Mouse (Mus musculus) lung, postnatal 0 days (tissue): ENCODE data around the gene Zfyve26. TPM values are rescaled to one million over a fixed set of nuclear protein-coding genes. Genes with fewer than 3 reads are reported as not detected.

Experiments used
- ATAC-seq: fragments of 200-750 bp; cut with Nextera tagmentation; 2 replicates; pipeline ENCODE4 v1.8.0; 2017; ENCODE audit warnings: moderate library complexity
- DNase-seq: peaks from one replicate; pipeline ENCODE4 v3.0.0-alpha.2; 2016; ENCODE audit warnings: low spot score
- H3K27ac ChIP-seq: fragments of 300-500 bp; sonication (generic); 2 replicates; pipeline ENCODE4 v1.5.1; 2014; ENCODE audit warnings: antibody characterized with exemption, mild to moderate bottlenecking, low read length, mixed read lengths
- H3K27me3 ChIP-seq: fragments of 300-500 bp; sonication (generic); replicated peaks from 2 replicates; pipeline ENCODE4 v1.6.1; 2014; ENCODE audit warnings: low read length, mixed read lengths; ENCODE audit not compliant: insufficient read depth
- H3K36me3 ChIP-seq: fragments of 300-500 bp; sonication (generic); 2 replicates; pipeline ENCODE4 v1.6.1; 2014; ENCODE audit warnings: low read length, mixed read lengths; ENCODE audit not compliant: insufficient read depth
- H3K4me1 ChIP-seq: fragments of 300-500 bp; sonication (generic); 2 replicates; pipeline ENCODE4 v1.6.1; 2014; ENCODE audit warnings: antibody characterized with exemption, low read depth, low read length, mixed read lengths; ENCODE audit not compliant: insufficient read depth
- H3K4me2 ChIP-seq: fragments of 300-500 bp; sonication (generic); replicated peaks from 2 replicates; pipeline ENCODE4 v1.6.1; 2014; ENCODE audit warnings: low read depth, mild to moderate bottlenecking, low read length, moderate library complexity, mixed read lengths
- H3K4me3 ChIP-seq: fragments of 300-500 bp; sonication (generic); 2 replicates; pipeline ENCODE4 v1.5.1; 2014; ENCODE audit warnings: low read depth, low read length
- H3K9ac ChIP-seq: fragments of 300-500 bp; sonication (generic); replicated peaks from 2 replicates; pipeline ENCODE4 v1.6.1; 2014; ENCODE audit warnings: low read depth, mild to moderate bottlenecking
- H3K9me3 ChIP-seq: fragments of 300-500 bp; sonication (generic); 2 replicates; pipeline ENCODE4 v1.6.1; 2016; ENCODE audit warnings: low read length, mixed read lengths
- CTCF ChIP-seq: IDR thresholded peaks from 2 replicates; pipeline ENCODE4 v1.5.1; 2016; ENCODE audit warnings: antibody characterized with exemption, mild to moderate bottlenecking
- EP300 ChIP-seq: IDR thresholded peaks from 2 replicates; pipeline ENCODE4 v1.6.1; 2016; ENCODE audit warnings: antibody characterized with exemption, mild to moderate bottlenecking, control low read depth
- WGBS: fragments of 180-500 bp; shearing (Covaris S2); extraction: QIAGEN DNeasy Blood & Tissue Kit; methylation state at CpG from one replicate; pipeline ENCODE4 v1.1.7; 2014; 5-methylcytosine and 5-hydroxymethylcytosine counted together
- polyA plus RNA-seq: library from polyadenylated mRNA; unstranded; fragments of >200 nt; fragmentation: Nextera tagmentation; extraction: Ambion mirVana; gene quantifications from 2 replicates; pipeline ENCODE4 v1.2.1, GENCODE M21; 2015

The Zfyve26 gene
- 7.0 and 8.0 TPM in 2 replicates for polyA plus RNA-seq

- no peaks in the 10 kb centered on the region for H3K9me3 ChIP-seq
- H3K9ac ChIP-seq = peak within 1 kb of the TSS; percentile 62
- ATAC-seq = peak; percentile 97
- 1% methylated on average over 29 of the region's 29 CpGs for WGBS
- 0 out of 2 replicates have a peak, but pooled peaks have one; percentile 25 for TF ChIP-seq EP300
- peak; percentile 35 for TF ChIP-seq CTCF
- peak within 1 kb of the TSS; percentile 87 for H3K4me2 ChIP-seq
- H3K27me3 ChIP-seq = no peaks in the 10 kb centered on the region
- peak within 1 kb of the TSS; percentile 74 for H3K27ac ChIP-seq
- H3K4me3 ChIP-seq = peak within 1 kb of the TSS; percentile 71
- peak; percentile 99 for DNase-seq
- 0 out of 2 replicates have a peak, but pooled peaks cover 5% of the 10 kb centered on the region for H3K36me3 ChIP-seq
- peaks cover 6% of the 10 kb centered on the region; the same call in 1 of the 2 replicates for H3K4me1 ChIP-seq
Observed at GRCm38 (mm10) chr12:79296126-79296816, at the start of gene Zfyve26. TSS of gene Zfyve26 (minus strand) at chr12:79296304.

- 74% methylated on average over 6 of the region's 6 CpGs for WGBS
- Histone ChIP-seq H3K9me3 (no peaks in the 10 kb centered on the region), H3K4me3 (no peak overlapping the region), H3K4me2 (no peak overlapping the region), H3K27me3 (no peaks in the 10 kb centered on the region), H3K27ac (no peak overlapping the region), H3K36me3 (no peaks in the 10 kb centered on the region), H3K9ac (no peak overlapping the region), H3K4me1 (no peaks in the 10 kb centered on the region)
- TF ChIP-seq CTCF = no peak
- ATAC-seq (no peak), DNase-seq (no peak)
Observed at GRCm38 (mm10) chr12:79341291-79341845, 45.3 kb upstream of the Zfyve26 start.

- Histone ChIP-seq H3K27ac (no peak overlapping the region), H3K27me3 (no peaks in the 10 kb centered on the region), H3K9ac (no peak overlapping the region), H3K4me2 (no peak overlapping the region), H3K36me3 (no peaks in the 10 kb centered on the region), H3K4me3 (no peak overlapping the region), H3K9me3 (no peaks in the 10 kb centered on the region), H3K4me1 (no peaks in the 10 kb centered on the region)
- 56% methylated on average over 6 of the region's 6 CpGs for WGBS
- DNase-seq (no peak), ATAC-seq (no peak)
- TF ChIP-seq CTCF (no peak), EP300 (no peak)
Observed at GRCm38 (mm10) chr12:79340513-79340912, 44.4 kb upstream of the Zfyve26 start.

- WGBS = 84% methylated on average over 8 of the region's 8 CpGs
- no peak overlapping the region for H3K4me2 ChIP-seq
- H3K4me3 ChIP-seq = no peak overlapping the region
- H3K27ac ChIP-seq = no peak overlapping the region
- TF ChIP-seq CTCF = no peak
- no peak for TF ChIP-seq EP300
- no peaks in the 10 kb centered on the region for H3K36me3 ChIP-seq
- no peak overlapping the region for H3K9ac ChIP-seq
- H3K27me3 ChIP-seq = no peaks in the 10 kb centered on the region
- DNase-seq (no peak), ATAC-seq (no peak)
- no peaks in the 10 kb centered on the region for H3K9me3 ChIP-seq
- H3K4me1 ChIP-seq = no peaks in the 10 kb centered on the region
Observed at GRCm38 (mm10) chr12:79338791-79339190, 42.7 kb upstream of the Zfyve26 start.

- no peaks in the 10 kb centered on the region for H3K36me3 ChIP-seq
- no peaks in the 10 kb centered on the region for H3K9me3 ChIP-seq
- DNase-seq (no peak), ATAC-seq (no peak)
- no peak overlapping the region for H3K4me2 ChIP-seq
- peaks cover 4% of the 10 kb centered on the region; the same call in 1 of the 2 replicates for H3K4me1 ChIP-seq
- no peak overlapping the region for H3K4me3 ChIP-seq
- no peak overlapping the region for H3K9ac ChIP-seq
- WGBS = 62% methylated on average over 4 of the region's 4 CpGs
- no peak overlapping the region for H3K27ac ChIP-seq
- no peak for TF ChIP-seq CTCF
- no peak for TF ChIP-seq EP300
- H3K27me3 ChIP-seq = no peaks in the 10 kb centered on the region
Observed at GRCm38 (mm10) chr12:79331722-79332121, 35.6 kb upstream of the Zfyve26 start.

GRCm38 (mm10) chr12:79330571-79330970 lies 34.5 kb upstream of the Zfyve26 start:
- TF ChIP-seq EP300 = no peak
- no peak for TF ChIP-seq CTCF
- Histone ChIP-seq H3K27me3 (no peaks in the 10 kb centered on the region), H3K36me3 (no peaks in the 10 kb centered on the region), H3K9ac (no peak overlapping the region), H3K4me2 (no peak overlapping the region), H3K4me1 (peaks cover 7% of the 10 kb centered on the region; the same call in 1 of the 2 replicates), H3K4me3 (no peak overlapping the region), H3K9me3 (no peaks in the 10 kb centered on the region), H3K27ac (no peak overlapping the region)
- no peak for DNase-seq
- ATAC-seq = no peak
- WGBS = 78% methylated on average over 2 of the region's 2 CpGs
